Mouse (Mus musculus) ES-Bruce4 (cell line): ENCODE results near the gene Wdr41. TPM values are rescaled to one million over a fixed set of nuclear protein-coding genes. Genes with fewer than 3 reads are reported as not detected.

Source experiments
- H3K27ac ChIP-seq: 2 replicates; pipeline ENCODE4 v1.5.1; 2012; ENCODE audit warnings: low read length, inconsistent platforms; ENCODE audit not compliant: insufficient read depth
- H3K27me3 ChIP-seq: 2 replicates; pipeline ENCODE4 v1.6.1; 2012; ENCODE audit warnings: mild to moderate bottlenecking, low read length, inconsistent platforms; ENCODE audit not compliant: control insufficient read depth, poor library complexity, insufficient read depth, severe bottlenecking
- H3K36me3 ChIP-seq: 2 replicates; pipeline ENCODE4 v1.6.1; 2012; ENCODE audit warnings: inconsistent platforms, mild to moderate bottlenecking, low read length, moderate library complexity; ENCODE audit not compliant: control insufficient read depth, poor library complexity, insufficient read depth, severe bottlenecking
- H3K4me1 ChIP-seq: one replicate; pipeline ENCODE4 v1.8.1; 2011; ENCODE audit warnings: low read length; ENCODE audit not compliant: control insufficient read depth, insufficient read depth
- H3K4me3 ChIP-seq: 2 replicates; pipeline ENCODE4 v1.5.1; 2011; ENCODE audit warnings: low read depth, mild to moderate bottlenecking, low read length
- H3K9ac ChIP-seq: 2 replicates; pipeline ENCODE4 v1.6.1; 2012; ENCODE audit warnings: low read depth, mild to moderate bottlenecking, inconsistent platforms; ENCODE audit not compliant: poor library complexity, severe bottlenecking
- H3K9me3 ChIP-seq: replicated peaks from 2 replicates; pipeline ENCODE4 v1.6.1; 2012; ENCODE audit warnings: mild to moderate bottlenecking, low read length, inconsistent platforms; ENCODE audit not compliant: control insufficient read depth, poor library complexity, insufficient read depth, severe bottlenecking
- CTCF ChIP-seq: IDR thresholded peaks from one replicate; pipeline ENCODE4 v1.8.1; 2011; ENCODE audit warnings: low read depth, low read length
- EP300 ChIP-seq: IDR thresholded peaks from 2 replicates; pipeline ENCODE4 v1.6.1; 2011; ENCODE audit warnings: low read depth, low read length; ENCODE audit not compliant: insufficient read depth
- POLR2A ChIP-seq: IDR thresholded peaks from one replicate; pipeline ENCODE4 v1.8.1; 2011; ENCODE audit warnings: low read length; ENCODE audit not compliant: insufficient read depth
- polyA plus RNA-seq: library from polyadenylated mRNA; stranded (reverse); fragments of >200 nt; gene quantifications from 2 replicates; pipeline ENCODE4 v1.2.4, GENCODE M21; 2011; ENCODE audit warnings: low read depth; ENCODE audit not compliant: missing spikeins, insufficient read depth, insufficient read length

Gene Wdr41
- 13.4 and 14.1 TPM in 2 replicates for polyA plus RNA-seq

GRCm38 (mm10) chr13:94976219-94977186, at the start of gene Wdr41:
Gene Wdr41, plus strand, starts transcription at chr13:94976344.
- Histone ChIP-seq H3K4me3 (peak within 1 kb of the TSS; percentile 72), H3K27ac (no peak within 1 kb of the TSS), H3K9ac (peak within 1 kb of the TSS; percentile 95), H3K4me1 (no peaks in the 10 kb centered on the region), H3K36me3 (no peaks in the 10 kb centered on the region), H3K27me3 (no peaks in the 10 kb centered on the region), H3K9me3 (no peaks in the 10 kb centered on the region)
- TF ChIP-seq EP300 = no peak
- TF ChIP-seq CTCF = peak; percentile 87

- H3K4me3 ChIP-seq = no peak overlapping the region
- H3K36me3 ChIP-seq = no peaks in the 10 kb centered on the region
- H3K27ac ChIP-seq = no peak overlapping the region
- no peak overlapping the region for H3K9ac ChIP-seq
- H3K27me3 ChIP-seq = no peaks in the 10 kb centered on the region
- H3K9me3 ChIP-seq = no peaks in the 10 kb centered on the region
- TF ChIP-seq POLR2A = no peak
- no peak for TF ChIP-seq CTCF
- TF ChIP-seq EP300 = no peak
- H3K4me1 ChIP-seq = no peaks in the 10 kb centered on the region
Observed at GRCm38 (mm10) chr13:94928086-94928485, 48.1 kb upstream of the Wdr41 start.

GRCm38 (mm10) chr13:94938418-94938817, 37.7 kb upstream of the Wdr41 start:
- H3K4me1 ChIP-seq = no peaks in the 10 kb centered on the region
- H3K27ac ChIP-seq = no peak overlapping the region
- H3K36me3 ChIP-seq = no peaks in the 10 kb centered on the region
- H3K9ac ChIP-seq = no peak overlapping the region
- no peak overlapping the region for H3K4me3 ChIP-seq
- TF ChIP-seq CTCF = no peak
- no peak for TF ChIP-seq POLR2A
- H3K9me3 ChIP-seq = no peaks in the 10 kb centered on the region
- no peaks in the 10 kb centered on the region for H3K27me3 ChIP-seq

- Histone ChIP-seq H3K4me3 (no peak overlapping the region), H3K27me3 (no peaks in the 10 kb centered on the region), H3K9ac (no peak overlapping the region), H3K4me1 (no peaks in the 10 kb centered on the region), H3K27ac (no peak overlapping the region), H3K9me3 (no peaks in the 10 kb centered on the region), H3K36me3 (no peaks in the 10 kb centered on the region)
- TF ChIP-seq POLR2A = no peak
- no peak for TF ChIP-seq CTCF
- no peak for TF ChIP-seq EP300
Observed at GRCm38 (mm10) chr13:94940104-94940503, 36.0 kb upstream of the Wdr41 start.

- H3K27me3 ChIP-seq = no peaks in the 10 kb centered on the region
- no peak overlapping the region for H3K4me3 ChIP-seq
- H3K9me3 ChIP-seq = no peaks in the 10 kb centered on the region
- H3K9ac ChIP-seq = no peak overlapping the region
- TF ChIP-seq EP300 (no peak), CTCF (peak; percentile 35)
- no peak overlapping the region for H3K27ac ChIP-seq
- H3K36me3 ChIP-seq = no peaks in the 10 kb centered on the region
- H3K4me1 ChIP-seq = no peaks in the 10 kb centered on the region
Observed at GRCm38 (mm10) chr13:94941230-94941629, 34.9 kb upstream of the Wdr41 start.

GRCm38 (mm10) chr13:94955941-94956340, 20.2 kb upstream of the Wdr41 start:
- no peak overlapping the region for H3K9ac ChIP-seq
- no peaks in the 10 kb centered on the region for H3K36me3 ChIP-seq
- TF ChIP-seq EP300 (no peak), CTCF (no peak), POLR2A (no peak)
- H3K4me1 ChIP-seq = no peaks in the 10 kb centered on the region
- H3K9me3 ChIP-seq = no peaks in the 10 kb centered on the region
- no peaks in the 10 kb centered on the region for H3K27me3 ChIP-seq
- no peak overlapping the region for H3K4me3 ChIP-seq
- no peak overlapping the region for H3K27ac ChIP-seq
